Mouse (Mus musculus) erythroblast, embryonic 14.5 days (primary cell): Measurements from ENCODE around the gene Steap3. TPM values are rescaled to one million over a fixed set of nuclear protein-coding genes. Genes with fewer than 3 reads are reported as not detected.

Source experiments
- H3K27me3 ChIP-seq: 2 replicates; pipeline ENCODE4 v1.6.1; 2012; ENCODE audit warnings: inconsistent platforms; ENCODE audit not compliant: control insufficient read depth
- H3K36me3 ChIP-seq: 2 replicates; pipeline ENCODE4 v1.6.1; 2012; ENCODE audit warnings: mild to moderate bottlenecking, inconsistent platforms; ENCODE audit not compliant: control insufficient read depth
- H3K4me1 ChIP-seq: 2 replicates; pipeline ENCODE4 v1.6.1; 2012; ENCODE audit warnings: inconsistent platforms; ENCODE audit not compliant: control insufficient read depth
- H3K4me3 ChIP-seq: replicated peaks from 2 replicates; pipeline ENCODE3; 2012; ENCODE audit warnings: moderate library complexity, mild to moderate bottlenecking, inconsistent platforms
- H3K9me3 ChIP-seq: 2 replicates; pipeline ENCODE4 v1.6.1; 2012; ENCODE audit warnings: low read length, inconsistent platforms, mixed read lengths; ENCODE audit not compliant: control insufficient read depth
- GATA1 ChIP-seq: IDR thresholded peaks from 2 replicates; pipeline ENCODE4 v1.6.1; 2012; ENCODE audit warnings: low read length, inconsistent platforms, mixed read lengths
- TAL1 ChIP-seq: IDR thresholded peaks from 3 replicates; pipeline ENCODE4 v1.6.1; 2012; ENCODE audit warnings: low read length, inconsistent platforms, mixed read lengths
- polyA plus RNA-seq: library from polyadenylated mRNA; stranded (reverse); fragments of >175 nt; gene quantifications from 2 replicates; pipeline ENCODE4 v1.2.3, GENCODE M21; 2012

The Steap3 gene
- polyA plus RNA-seq, 1 experiment, result 29.2 TPM

GRCm38 (mm10) chr1:120223613-120224012 lies 48.9 kb downstream of the Steap3 start:
- no peaks in the 10 kb centered on the region for H3K27me3 ChIP-seq
- no peak overlapping the region for H3K4me3 ChIP-seq
- TF ChIP-seq TAL1, result no peak
- TF ChIP-seq GATA1, result no peak
- peaks cover 52% of the 10 kb centered on the region for H3K36me3 ChIP-seq
- H3K9me3 ChIP-seq, result no peaks in the 10 kb centered on the region
- 0 out of 2 replicates have a peak, but pooled peaks cover 2% of the 10 kb centered on the region for H3K4me1 ChIP-seq

- no peaks in the 10 kb centered on the region for H3K9me3 ChIP-seq
- no peaks in the 10 kb centered on the region for H3K27me3 ChIP-seq
- no peak for TF ChIP-seq GATA1
- no peak for TF ChIP-seq TAL1
- peaks cover 29% of the 10 kb centered on the region for H3K36me3 ChIP-seq
- H3K4me1 ChIP-seq, result peaks cover 2% of the 10 kb centered on the region; the same call in 1 of the 2 replicates
- no peak overlapping the region for H3K4me3 ChIP-seq
These were observed 51.2 kb downstream of the Steap3 start for GRCm38 (mm10) chr1:120221285-120221684.

GRCm38 (mm10) chr1:120220841-120221240 lies 51.7 kb downstream of the Steap3 start:
- TF ChIP-seq GATA1, result no peak
- no peak for TF ChIP-seq TAL1
- Histone ChIP-seq H3K36me3 (peaks cover 24% of the 10 kb centered on the region), H3K9me3 (no peaks in the 10 kb centered on the region), H3K27me3 (no peaks in the 10 kb centered on the region), H3K4me1 (peaks cover 4% of the 10 kb centered on the region; the same call in 1 of the 2 replicates), H3K4me3 (no peak overlapping the region)

GRCm38 (mm10) chr1:120208502-120209230 lies 63.8 kb downstream of the Steap3 start:
- Histone ChIP-seq H3K4me3 (no peak overlapping the region), H3K4me1 (no peaks in the 10 kb centered on the region), H3K36me3 (no peaks in the 10 kb centered on the region), H3K27me3 (peaks cover 2% of the 10 kb centered on the region; the same call in 1 of the 2 replicates), H3K9me3 (no peaks in the 10 kb centered on the region)
- no peak for TF ChIP-seq TAL1
- TF ChIP-seq GATA1, result no peak

GRCm38 (mm10) chr1:120207568-120207967 lies 64.9 kb downstream of the Steap3 start:
- Histone ChIP-seq H3K4me3 (no peak overlapping the region), H3K27me3 (peaks cover 2% of the 10 kb centered on the region; the same call in 1 of the 2 replicates), H3K4me1 (no peaks in the 10 kb centered on the region)

GRCm38 (mm10) chr1:120204834-120205233 lies 67.7 kb downstream of the Steap3 start:
- no peaks in the 10 kb centered on the region for H3K4me1 ChIP-seq
- H3K9me3 ChIP-seq, result no peaks in the 10 kb centered on the region
- no peak overlapping the region for H3K4me3 ChIP-seq
- no peaks in the 10 kb centered on the region for H3K36me3 ChIP-seq
- TF ChIP-seq GATA1 (no peak), TAL1 (no peak)
- peaks cover 2% of the 10 kb centered on the region; the same call in 1 of the 2 replicates for H3K27me3 ChIP-seq

More at GRCm38 (mm10) chr1:120207568-120207967, 64.9 kb downstream of the Steap3 start:
- TF ChIP-seq GATA1, result no peak
- no peak for TF ChIP-seq TAL1
- H3K9me3 ChIP-seq, result no peaks in the 10 kb centered on the region
- H3K36me3 ChIP-seq, result no peaks in the 10 kb centered on the region

GRCm38 (mm10) chr1:120203836-120204235 lies 68.7 kb downstream of the Steap3 start:
- Histone ChIP-seq H3K4me3 (no peak overlapping the region), H3K36me3 (no peaks in the 10 kb centered on the region), H3K27me3 (peaks cover 2% of the 10 kb centered on the region; the same call in 1 of the 2 replicates), H3K9me3 (no peaks in the 10 kb centered on the region), H3K4me1 (no peaks in the 10 kb centered on the region)
- TF ChIP-seq TAL1, result no peak
- no peak for TF ChIP-seq GATA1

GRCm38 (mm10) chr1:120202542-120202941 lies 70.0 kb downstream of the Steap3 start:
- Histone ChIP-seq H3K36me3 (no peaks in the 10 kb centered on the region), H3K9me3 (no peaks in the 10 kb centered on the region), H3K4me1 (no peaks in the 10 kb centered on the region), H3K27me3 (peaks cover 2% of the 10 kb centered on the region; the same call in 1 of the 2 replicates), H3K4me3 (no peak overlapping the region)
- TF ChIP-seq TAL1, result no peak

GRCm38 (mm10) chr1:120198942-120199341 lies 73.6 kb downstream of the Steap3 start:
- H3K4me1 ChIP-seq, result no peaks in the 10 kb centered on the region
- TF ChIP-seq GATA1, result no peak
- no peak for TF ChIP-seq TAL1

More at GRCm38 (mm10) chr1:120198942-120199341, 73.6 kb downstream of the Steap3 start:
- no peaks in the 10 kb centered on the region for H3K36me3 ChIP-seq
- H3K27me3 ChIP-seq, result no peaks in the 10 kb centered on the region
- no peaks in the 10 kb centered on the region for H3K9me3 ChIP-seq
- H3K4me3 ChIP-seq, result no peak overlapping the region
